Mouse (Mus musculus) liver, adult 2 months (tissue): ENCODE results near the gene Cyp11a1. TPM values are rescaled to one million over a fixed set of nuclear protein-coding genes. Genes with fewer than 3 reads are reported as not detected.

Source experiments
- DNase-seq: peaks from one replicate; pipeline ENCODE4 v3.0.0-alpha.2; 2011; ENCODE audit warnings: low read depth, low spot score; ENCODE audit errors: extremely low read depth
- H3K27ac ChIP-seq: fragments of 200-500 bp; replicated peaks from 2 replicates; pipeline ENCODE4 v1.5.1; 2012; ENCODE audit warnings: low read depth, mild to moderate bottlenecking, control low read depth, inconsistent platforms, low read length; ENCODE audit not compliant: insufficient read depth
- H3K27me3 ChIP-seq: fragments of 200-500 bp; 2 replicates; pipeline ENCODE4 v1.6.1; 2012; ENCODE audit warnings: mild to moderate bottlenecking, moderate library complexity, low read length, inconsistent platforms; ENCODE audit not compliant: control insufficient read depth, insufficient read depth
- H3K36me3 ChIP-seq: fragments of 200-500 bp; 2 replicates; pipeline ENCODE4 v1.6.1; 2012; ENCODE audit warnings: low read length, inconsistent platforms; ENCODE audit not compliant: control insufficient read depth, insufficient read depth
- H3K4me1 ChIP-seq: fragments of 200-500 bp; 2 replicates; pipeline ENCODE4 v1.6.1; 2011; ENCODE audit warnings: low read length; ENCODE audit not compliant: control insufficient read depth, insufficient read depth
- H3K4me3 ChIP-seq: fragments of 200-500 bp; 2 replicates; pipeline ENCODE4 v1.5.1; 2011; ENCODE audit warnings: low read depth, mild to moderate bottlenecking, control low read depth, low read length, moderate library complexity; ENCODE audit not compliant: insufficient read depth
- H3K79me2 ChIP-seq: fragments of 200-500 bp; 2 replicates; pipeline ENCODE4 v1.6.1; 2012; ENCODE audit warnings: inconsistent platforms, mild to moderate bottlenecking, low read length, moderate library complexity; ENCODE audit not compliant: control insufficient read depth, insufficient read depth
- H3K9ac ChIP-seq: fragments of 200-500 bp; 2 replicates; pipeline ENCODE4 v1.6.1; 2012; ENCODE audit warnings: low read depth, mild to moderate bottlenecking, control low read depth, inconsistent platforms, low read length
- CTCF ChIP-seq: fragments of 200-500 bp; IDR thresholded peaks from 2 replicates; pipeline ENCODE4 v1.5.1; 2011; ENCODE audit warnings: low read depth, low read length, control low read depth
- POLR2A ChIP-seq: fragments of 200-500 bp; IDR thresholded peaks from 2 replicates; pipeline ENCODE4 v1.6.1; 2011; ENCODE audit warnings: low read length, control low read depth; ENCODE audit not compliant: insufficient read depth; ENCODE audit errors: extremely low read depth
- WGBS: fragments of 180-500 bp; shearing (Covaris S2); methylation state at CpG from one replicate; pipeline ENCODE4 v1.1.7; 2018; 5-methylcytosine and 5-hydroxymethylcytosine counted together
- polyA plus RNA-seq: library from polyadenylated mRNA; depleted of rRNA; stranded (reverse); fragments of >200 nt; gene quantifications from 2 replicates; pipeline ENCODE4 v1.2.3, GENCODE M21; 2012
- total RNA-seq: library from RNA; depleted of rRNA; stranded (reverse); fragments of >200 nt; gene quantifications from 2 replicates; pipeline ENCODE4 v1.2.3, GENCODE M21; 2014

Cyp11a1 gene
- total and polyA plus RNA-seq, 2 experiments, result not detected

DNA sequence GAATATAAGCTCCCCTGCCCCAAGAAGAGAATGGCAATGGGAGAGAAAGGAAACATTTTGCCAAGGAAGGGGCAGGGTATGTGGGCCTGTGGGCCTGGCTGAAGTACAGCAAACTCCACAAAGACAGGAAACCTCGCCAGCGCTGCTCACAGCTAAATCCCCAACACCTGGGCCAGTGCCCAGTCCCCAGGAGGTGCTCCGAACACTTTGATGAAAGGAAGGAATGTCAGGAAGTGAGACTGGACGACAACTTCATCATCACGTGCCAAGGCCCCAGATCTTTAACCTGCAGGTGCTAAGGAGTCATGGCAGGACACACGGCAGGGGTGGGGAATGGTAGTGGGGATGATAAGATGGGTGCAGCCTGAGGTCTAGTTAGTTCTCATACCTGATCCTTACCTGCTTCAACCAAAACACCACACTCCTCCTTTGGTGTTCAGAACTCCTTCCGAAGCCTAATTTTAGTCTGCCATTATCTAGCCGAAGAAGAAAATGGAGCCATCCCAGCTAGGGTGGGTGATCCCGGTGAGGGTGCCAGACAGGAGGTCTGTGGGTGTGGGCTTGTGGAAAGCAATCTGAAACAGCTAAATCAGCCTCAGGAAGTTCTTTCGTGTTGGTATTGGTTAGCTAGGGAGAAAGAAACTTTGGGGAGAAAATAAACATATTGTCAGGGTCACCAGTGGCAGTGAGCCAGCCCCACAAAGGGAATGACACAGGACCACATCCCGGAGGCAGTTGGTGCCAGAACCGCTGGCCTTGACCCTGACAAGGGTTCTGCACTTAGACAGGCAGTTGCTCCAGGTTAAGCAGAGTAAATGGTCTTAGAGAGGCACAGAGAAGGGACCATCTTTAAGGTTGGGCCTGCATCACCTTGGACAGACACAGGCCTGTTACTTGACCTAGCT, 40.7 kb upstream of the Cyp11a1 start:
- WGBS, result 67% methylated on average over 12 of the region's 12 CpGs
- Histone ChIP-seq H3K4me1 (no peaks in the 10 kb centered on the region), H3K36me3 (no peaks in the 10 kb centered on the region), H3K27me3 (no peaks in the 10 kb centered on the region), H3K9ac (no peak overlapping the region), H3K79me2 (no peaks in the 10 kb centered on the region), H3K4me3 (no peak overlapping the region), H3K27ac (no peak overlapping the region)
- no peak for DNase-seq
- TF ChIP-seq CTCF (no peak), POLR2A (no peak)

- TF ChIP-seq POLR2A (no peak), CTCF (no peak)
- Histone ChIP-seq H3K4me1 (no peaks in the 10 kb centered on the region), H3K27me3 (no peaks in the 10 kb centered on the region), H3K4me3 (no peak overlapping the region), H3K27ac (no peak overlapping the region), H3K36me3 (no peaks in the 10 kb centered on the region), H3K9ac (no peak overlapping the region), H3K79me2 (no peaks in the 10 kb centered on the region)
- WGBS, result 78% methylated on average over 14 of the region's 14 CpGs
- DNase-seq, result no peak
These were observed 38.8 kb upstream of the Cyp11a1 start for GRCm38 (mm10) chr9:57967237-57967960.

GRCm38 (mm10) chr9:57968166-57968771, 37.9 kb upstream of the Cyp11a1 start:
- 77% methylated on average over 9 of the region's 9 CpGs for WGBS
- TF ChIP-seq POLR2A (no peak), CTCF (no peak)
- no peaks in the 10 kb centered on the region for H3K79me2 ChIP-seq
- H3K4me1 ChIP-seq, result no peaks in the 10 kb centered on the region
- no peak overlapping the region for H3K27ac ChIP-seq
- H3K4me3 ChIP-seq, result no peak overlapping the region
- no peak for DNase-seq
- H3K27me3 ChIP-seq, result no peaks in the 10 kb centered on the region
- H3K36me3 ChIP-seq, result no peaks in the 10 kb centered on the region
- H3K9ac ChIP-seq, result no peak overlapping the region

DNA sequence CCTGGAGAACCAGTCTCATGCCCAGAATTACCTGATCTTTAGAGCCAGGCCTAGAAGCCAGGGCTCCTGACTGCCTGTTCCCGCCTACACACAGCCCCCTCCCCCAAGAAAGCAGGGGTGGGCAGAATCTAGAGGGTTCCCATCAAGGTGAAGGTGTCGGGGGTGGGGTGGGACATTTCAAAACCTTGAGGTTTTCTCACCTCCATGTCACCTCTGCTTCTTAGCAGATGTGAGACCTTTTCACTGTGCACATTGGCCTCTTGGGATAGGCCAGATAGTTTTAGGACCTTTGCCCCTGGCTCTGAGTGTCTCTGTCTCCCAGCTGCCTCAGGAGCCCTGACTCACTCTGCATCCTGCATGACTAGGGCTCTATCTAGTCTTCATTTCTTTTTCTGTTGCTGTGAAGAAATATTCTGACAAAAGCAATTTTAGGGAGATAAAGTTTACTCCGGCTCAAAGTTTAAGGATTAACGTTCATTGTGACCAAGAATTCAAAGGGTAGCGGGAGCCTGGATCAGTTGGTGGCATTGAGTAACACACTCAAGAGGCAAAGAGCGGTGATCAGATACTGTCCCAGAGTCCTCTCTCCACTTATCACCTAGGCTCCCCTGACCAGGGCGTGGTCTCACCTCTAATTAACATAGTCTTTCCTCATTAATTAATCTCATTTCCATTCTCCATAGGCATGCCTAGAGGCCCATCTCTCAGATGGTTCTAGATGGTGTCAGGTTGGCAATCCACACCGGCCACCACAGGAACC, 37.2 kb upstream of the Cyp11a1 start:
- no peak overlapping the region for H3K9ac ChIP-seq
- no peaks in the 10 kb centered on the region for H3K4me1 ChIP-seq
- H3K36me3 ChIP-seq, result no peaks in the 10 kb centered on the region
- H3K27me3 ChIP-seq, result no peaks in the 10 kb centered on the region
- no peaks in the 10 kb centered on the region for H3K79me2 ChIP-seq
- no peak overlapping the region for H3K27ac ChIP-seq
- WGBS, result 87% methylated on average over 8 of the region's 8 CpGs
- no peak for DNase-seq
- no peak for TF ChIP-seq CTCF
- no peak for TF ChIP-seq POLR2A
- H3K4me3 ChIP-seq, result no peak overlapping the region

GRCm38 (mm10) chr9:57969736-57970495, 36.3 kb upstream of the Cyp11a1 start:
- Histone ChIP-seq H3K36me3 (no peaks in the 10 kb centered on the region), H3K9ac (no peak overlapping the region), H3K27me3 (no peaks in the 10 kb centered on the region), H3K79me2 (no peaks in the 10 kb centered on the region), H3K4me3 (no peak overlapping the region), H3K27ac (no peak overlapping the region), H3K4me1 (no peaks in the 10 kb centered on the region)
- DNase-seq, result no peak
- TF ChIP-seq CTCF (no peak), POLR2A (no peak)
- WGBS, result 91% methylated on average over 11 of the region's 11 CpGs
